Mouse (Mus musculus) large intestine, adult 2 months (tissue): ENCODE measurements around the gene Senp6. TPM values are rescaled to one million over a fixed set of nuclear protein-coding genes. Genes with fewer than 3 reads are reported as not detected.

ENCODE experiments used
- DNase-seq: peaks from one replicate; pipeline ENCODE4 v3.0.0-alpha.2; 2012; ENCODE audit warnings: low read depth, low spot score
- WGBS: fragments of 180-500 bp; shearing (Covaris S2); methylation state at CpG from one replicate; pipeline ENCODE4 v1.1.7; 2018; 5-methylcytosine and 5-hydroxymethylcytosine counted together
- polyA plus RNA-seq: library from polyadenylated mRNA; depleted of rRNA; stranded (reverse); fragments of >200 nt; gene quantifications from 2 replicates; pipeline ENCODE4 v1.2.3, GENCODE M21; 2012

Gene Senp6
- polyA plus RNA-seq, 1 experiment: 7.2 TPM

GRCm38 (mm10) chr9:80165690-80166089 is 99.0 kb downstream of the Senp6 start:
- DNase-seq: no peak
- WGBS: 6% methylated on average over 9 of the region's 9 CpGs

GRCm38 (mm10) chr9:80166425-80166824 is 99.7 kb downstream of the Senp6 start:
- WGBS: 6% methylated on average over 6 of the region's 6 CpGs
- no peak for DNase-seq

- DNase-seq: no peak
- 20% methylated on average over 4 of the region's 4 CpGs for WGBS
These were observed 100.4 kb downstream of the Senp6 start for GRCm38 (mm10) chr9:80167089-80167488.

- DNase-seq: no peak
- WGBS: 81% methylated on average over 9 of the region's 9 CpGs
These were observed 102.8 kb downstream of the Senp6 start for GRCm38 (mm10) chr9:80169551-80169950.

GRCm38 (mm10) chr9:80171241-80171640 is 104.5 kb downstream of the Senp6 start:
- no peak for DNase-seq

- DNase-seq: no peak
- 23% methylated on average over 8 of the region's 8 CpGs for WGBS
These were observed 105.9 kb downstream of the Senp6 start for GRCm38 (mm10) chr9:80172396-80173222.

- no peak for DNase-seq
- WGBS: 64% methylated on average over 9 of the region's 9 CpGs
These were observed 106.9 kb downstream of the Senp6 start for GRCm38 (mm10) chr9:80173629-80174028.

GRCm38 (mm10) chr9:80176696-80177478 is 110.2 kb downstream of the Senp6 start:
- 24% methylated on average over 13 of the region's 13 CpGs for WGBS
- DNase-seq: no peak

- WGBS: 77% methylated on average over 2 of the region's 2 CpGs
- no peak for DNase-seq
These were observed 112.0 kb downstream of the Senp6 start for GRCm38 (mm10) chr9:80178670-80179069.

GRCm38 (mm10) chr9:80179688-80180087 is 113.0 kb downstream of the Senp6 start:
- no peak for DNase-seq
- WGBS: 89% methylated on average over 4 of the region's 4 CpGs

- no peak for DNase-seq
These were observed 114.1 kb downstream of the Senp6 start for GRCm38 (mm10) chr9:80180771-80181170.

GRCm38 (mm10) chr9:80181692-80182091 is 115.0 kb downstream of the Senp6 start:
- DNase-seq: no peak
- 54% methylated on average over 1 of the region's 1 CpGs for WGBS

More at GRCm38 (mm10) chr9:80180771-80181170, 114.1 kb downstream of the Senp6 start:
- WGBS: 70% methylated on average over 5 of the region's 5 CpGs

- no peak for DNase-seq
- WGBS: 71% methylated on average over 5 of the region's 5 CpGs
These were observed 117.4 kb downstream of the Senp6 start for GRCm38 (mm10) chr9:80184138-80184537.

- 65% methylated on average over 3 of the region's 3 CpGs for WGBS
- no peak for DNase-seq
These were observed 119.0 kb downstream of the Senp6 start for GRCm38 (mm10) chr9:80185737-80186136.

GRCm38 (mm10) chr9:80186693-80187092 is 120.0 kb downstream of the Senp6 start:
- WGBS: 98% methylated on average over 8 of the region's 8 CpGs
- no peak for DNase-seq

- DNase-seq: no peak
- 71% methylated on average over 5 of the region's 5 CpGs for WGBS
These were observed 121.7 kb downstream of the Senp6 start for GRCm38 (mm10) chr9:80188324-80188893.

GRCm38 (mm10) chr9:80191240-80191639 is 124.5 kb downstream of the Senp6 start:
- DNase-seq: no peak
- 54% methylated on average over 6 of the region's 6 CpGs for WGBS

GRCm38 (mm10) chr9:80192324-80192723 is 125.6 kb downstream of the Senp6 start:
- DNase-seq: no peak
- WGBS: 48% methylated on average over 10 of the region's 10 CpGs

- no peak for DNase-seq
- 86% methylated on average over 6 of the region's 6 CpGs for WGBS
These were observed 127.7 kb downstream of the Senp6 start for GRCm38 (mm10) chr9:80194446-80194845.
